Mouse (Mus musculus): Measurements from ENCODE around the gene Eya4. TPM values are rescaled to one million over a fixed set of nuclear protein-coding genes. Genes with fewer than 3 reads are reported as not detected.

Gene Eya4
- polyA plus RNA-seq, 1 experiment from 2014 or later: 9.6 TPM

GRCm38 (mm10) chr10:23322275-23322674 is 28.3 kb downstream of the Eya4 start:
- no peaks in the 10 kb centered on the region for H3K36me3 ChIP-seq
- no peaks in the 10 kb centered on the region for H3K27me3 ChIP-seq
- H3K4me1 ChIP-seq: no peaks in the 10 kb centered on the region
- H3K4me2 ChIP-seq (replicated peaks): no peak overlapping the region
- 78% methylated on average over 4 of the region's 4 CpGs for WGBS
- H3K9ac ChIP-seq: no peak overlapping the region
- H3K4me3 ChIP-seq: no peak overlapping the region
- no peaks in the 10 kb centered on the region for H3K9me3 ChIP-seq
- H3K27ac ChIP-seq: no peak overlapping the region
- no peak; the same call in 1 of the 2 replicates for ATAC-seq (ENCODE audit: low FRiP score, low read depth)

GRCm38 (mm10) chr10:23295616-23296015 is 55.0 kb downstream of the Eya4 start:
- H3K4me1 ChIP-seq: no peaks in the 10 kb centered on the region
- no peaks in the 10 kb centered on the region for H3K9me3 ChIP-seq
- no peak for ATAC-seq (ENCODE audit: low FRiP score, low read depth)
- H3K4me3 ChIP-seq: no peak overlapping the region
- H3K36me3 ChIP-seq: no peaks in the 10 kb centered on the region
- H3K9ac ChIP-seq: no peak overlapping the region
- H3K4me2 ChIP-seq (replicated peaks): no peak overlapping the region
- H3K27ac ChIP-seq: no peak overlapping the region
- WGBS: 91% methylated on average over 3 of the region's 3 CpGs
- H3K27me3 ChIP-seq: no peaks in the 10 kb centered on the region

- WGBS: 63% methylated on average over 7 of the region's 7 CpGs
- H3K9me3 ChIP-seq: no peaks in the 10 kb centered on the region
- no peak overlapping the region for H3K4me3 ChIP-seq
- H3K9ac ChIP-seq: no peak overlapping the region
- no peaks in the 10 kb centered on the region for H3K27me3 ChIP-seq
- H3K36me3 ChIP-seq: no peaks in the 10 kb centered on the region
- H3K4me1 ChIP-seq: no peaks in the 10 kb centered on the region
- H3K27ac ChIP-seq: no peak overlapping the region
- no peak for ATAC-seq (ENCODE audit: low FRiP score, low read depth)
- no peak overlapping the region for H3K4me2 ChIP-seq (replicated peaks)
These were observed 58.1 kb downstream of the Eya4 start for GRCm38 (mm10) chr10:23292495-23292894.

DNA sequence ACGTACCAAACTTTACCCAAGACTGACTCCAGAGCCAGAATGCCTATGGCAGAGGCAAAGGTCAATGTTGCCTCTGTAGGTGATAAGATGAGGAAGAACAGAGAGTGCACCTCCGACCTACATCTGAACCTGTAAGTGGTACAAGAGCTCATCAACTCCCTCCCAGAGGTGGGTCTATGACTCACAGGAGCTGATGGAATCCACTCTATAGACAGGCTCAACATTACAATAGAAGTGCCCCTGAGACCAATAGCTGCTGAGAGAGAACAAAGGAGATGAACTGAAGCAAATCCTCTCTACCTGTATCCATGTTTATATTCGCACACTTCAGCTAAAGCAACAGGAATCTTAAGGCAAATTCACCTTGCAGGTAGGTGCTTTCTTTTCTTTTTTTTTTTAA is 73.2 kb downstream of the Eya4 start:
- no peak overlapping the region for H3K9ac ChIP-seq
- no peaks in the 10 kb centered on the region for H3K27me3 ChIP-seq
- no peaks in the 10 kb centered on the region for H3K36me3 ChIP-seq
- no peaks in the 10 kb centered on the region for H3K9me3 ChIP-seq
- no peak overlapping the region for H3K4me2 ChIP-seq (replicated peaks)
- H3K4me1 ChIP-seq: no peaks in the 10 kb centered on the region
- no peak overlapping the region for H3K27ac ChIP-seq
- WGBS: 91% methylated on average over 3 of the region's 3 CpGs
- no peak overlapping the region for H3K4me3 ChIP-seq
- ATAC-seq (ENCODE audit: low FRiP score, low read depth): no peak

DNA sequence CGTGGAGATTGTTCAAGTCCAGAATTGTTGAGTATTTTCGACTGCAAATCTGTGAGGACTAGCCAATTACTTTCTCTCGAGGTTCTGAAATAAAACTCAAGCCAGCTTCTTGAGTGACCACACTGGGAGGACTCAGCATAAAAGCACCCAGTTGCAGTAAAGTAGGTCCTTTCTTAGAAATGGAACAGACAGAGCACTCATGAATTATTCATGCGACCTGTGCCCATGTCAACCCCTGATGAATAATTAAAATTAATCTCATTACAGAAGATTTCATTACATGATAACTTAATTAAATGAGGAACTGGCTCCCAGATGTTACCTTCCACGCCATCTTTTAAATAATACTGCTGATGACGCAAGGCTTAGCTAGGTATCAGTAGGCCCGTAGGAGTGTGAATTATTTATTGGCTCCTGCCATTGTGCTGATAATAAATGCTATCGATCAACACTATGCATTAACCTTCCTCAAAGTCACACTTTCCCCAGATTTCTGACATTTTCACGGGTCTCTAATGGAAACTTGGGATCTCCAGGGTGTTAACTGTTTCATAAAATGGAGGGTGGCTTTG is 79.5 kb downstream of the Eya4 start:
- ATAC-seq (ENCODE audit: low FRiP score, low read depth): no peak
- H3K27ac ChIP-seq: no peak overlapping the region
- H3K27me3 ChIP-seq: no peaks in the 10 kb centered on the region
- H3K4me2 ChIP-seq (replicated peaks): no peak overlapping the region
- H3K4me3 ChIP-seq: no peak overlapping the region
- H3K4me1 ChIP-seq: no peaks in the 10 kb centered on the region
- H3K9ac ChIP-seq: no peak overlapping the region
- H3K36me3 ChIP-seq: no peaks in the 10 kb centered on the region
- no peaks in the 10 kb centered on the region for H3K9me3 ChIP-seq
- 66% methylated on average over 9 of the region's 9 CpGs for WGBS

- ATAC-seq (ENCODE audit: low FRiP score, low read depth): no peak
These were observed 80.1 kb downstream of the Eya4 start for GRCm38 (mm10) chr10:23270502-23270901.

GRCm38 (mm10) chr10:23252180-23252579 is 98.4 kb downstream of the Eya4 start:
- no peaks in the 10 kb centered on the region for H3K9me3 ChIP-seq
- H3K27ac ChIP-seq: no peak overlapping the region
- WGBS: 74% methylated on average over 4 of the region's 4 CpGs
- H3K4me3 ChIP-seq: no peak overlapping the region
- no peaks in the 10 kb centered on the region for H3K27me3 ChIP-seq
- no peaks in the 10 kb centered on the region for H3K36me3 ChIP-seq
- no peak overlapping the region for H3K9ac ChIP-seq
- H3K4me1 ChIP-seq: no peaks in the 10 kb centered on the region
- H3K4me2 ChIP-seq (replicated peaks): no peak overlapping the region
- ATAC-seq (ENCODE audit: low FRiP score, low read depth): no peak

More at GRCm38 (mm10) chr10:23270502-23270901, 80.1 kb downstream of the Eya4 start:
- no peaks in the 10 kb centered on the region for H3K4me1 ChIP-seq
- H3K27ac ChIP-seq: no peak overlapping the region
- no peaks in the 10 kb centered on the region for H3K9me3 ChIP-seq
- H3K4me3 ChIP-seq: no peak overlapping the region
- H3K36me3 ChIP-seq: no peaks in the 10 kb centered on the region
- no peak overlapping the region for H3K4me2 ChIP-seq (replicated peaks)
- no peak overlapping the region for H3K9ac ChIP-seq
- no peaks in the 10 kb centered on the region for H3K27me3 ChIP-seq
- WGBS: 83% methylated on average over 2 of the region's 2 CpGs

- H3K9ac ChIP-seq: no peak overlapping the region
- 91% methylated on average over 3 of the region's 3 CpGs for WGBS
These were observed 104.1 kb downstream of the Eya4 start for GRCm38 (mm10) chr10:23246485-23246884.

GRCm38 (mm10) chr10:23236918-23237317 is 113.7 kb downstream of the Eya4 start:
- Histone ChIP-seq H3K4me3 (no peak overlapping the region), H3K4me2 (replicated peaks) (peak overlapping the region; percentile 7; the same call in 1 of the 2 replicates), H3K4me1 (peaks cover 28% of the 10 kb centered on the region), H3K27ac (no peak overlapping the region), H3K36me3 (no peaks in the 10 kb centered on the region), H3K9ac (no peak overlapping the region), H3K27me3 (no peaks in the 10 kb centered on the region), H3K9me3 (no peaks in the 10 kb centered on the region)
- WGBS: 36% methylated on average over 11 of the region's 11 CpGs
- ATAC-seq (ENCODE audit: low FRiP score, low read depth): no peak

More at GRCm38 (mm10) chr10:23246485-23246884, 104.1 kb downstream of the Eya4 start:
- Histone ChIP-seq H3K27me3 (no peaks in the 10 kb centered on the region), H3K9me3 (no peaks in the 10 kb centered on the region), H3K4me3 (no peak overlapping the region), H3K36me3 (no peaks in the 10 kb centered on the region), H3K4me1 (no peaks in the 10 kb centered on the region), H3K4me2 (replicated peaks) (no peak overlapping the region), H3K27ac (no peak overlapping the region)
- ATAC-seq (ENCODE audit: low FRiP score, low read depth): no peak

DNA sequence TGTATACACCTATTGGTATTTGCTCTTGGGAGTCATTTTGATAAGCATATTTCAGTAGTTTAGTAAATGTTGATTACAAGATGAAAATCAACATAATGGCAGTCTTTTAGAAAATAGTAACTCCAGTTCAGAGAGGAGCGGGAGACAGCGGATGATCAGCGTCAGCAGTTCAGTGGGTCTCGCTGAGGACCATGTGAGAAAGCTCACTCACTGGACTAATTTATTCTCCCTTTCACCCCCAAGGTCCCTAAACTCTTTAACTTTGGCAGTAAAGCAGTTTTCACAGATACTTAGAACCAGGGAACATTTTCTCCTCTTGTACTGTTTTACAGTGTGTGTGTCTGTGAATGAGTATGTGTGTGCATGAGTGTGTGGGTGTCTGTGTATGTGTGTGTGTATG is 115.2 kb downstream of the Eya4 start:
- Histone ChIP-seq H3K9ac (no peak overlapping the region), H3K36me3 (no peaks in the 10 kb centered on the region), H3K4me3 (no peak overlapping the region), H3K27me3 (no peaks in the 10 kb centered on the region), H3K9me3 (no peaks in the 10 kb centered on the region), H3K4me2 (replicated peaks) (no peak overlapping the region), H3K27ac (no peak overlapping the region), H3K4me1 (peaks cover 28% of the 10 kb centered on the region)
- WGBS: 77% methylated on average over 4 of the region's 4 CpGs
- no peak for ATAC-seq (ENCODE audit: low FRiP score, low read depth)

- Histone ChIP-seq H3K36me3 (no peaks in the 10 kb centered on the region), H3K4me1 (peaks cover 28% of the 10 kb centered on the region), H3K9ac (no peak overlapping the region), H3K27ac (no peak overlapping the region), H3K4me2 (replicated peaks) (no peak overlapping the region), H3K9me3 (no peaks in the 10 kb centered on the region), H3K4me3 (no peak overlapping the region), H3K27me3 (no peaks in the 10 kb centered on the region)
- 65% methylated on average over 6 of the region's 6 CpGs for WGBS
- no peak for ATAC-seq (ENCODE audit: low FRiP score, low read depth)
These were observed 117.2 kb downstream of the Eya4 start for GRCm38 (mm10) chr10:23233425-23233824.

- Histone ChIP-seq H3K4me2 (replicated peaks) (no peak overlapping the region), H3K27ac (no peak overlapping the region), H3K9ac (no peak overlapping the region), H3K4me3 (no peak overlapping the region), H3K9me3 (no peaks in the 10 kb centered on the region), H3K4me1 (peaks cover 20% of the 10 kb centered on the region), H3K36me3 (no peaks in the 10 kb centered on the region), H3K27me3 (no peaks in the 10 kb centered on the region)
- 73% methylated on average over 5 of the region's 5 CpGs for WGBS
- no peak for ATAC-seq (ENCODE audit: low FRiP score, low read depth)
These were observed 119.7 kb downstream of the Eya4 start for GRCm38 (mm10) chr10:23230863-23231262.

- H3K9me3 ChIP-seq: no peaks in the 10 kb centered on the region
- no peak overlapping the region for H3K4me2 ChIP-seq (replicated peaks)
- H3K27me3 ChIP-seq: no peaks in the 10 kb centered on the region
- H3K9ac ChIP-seq: no peak overlapping the region
- H3K36me3 ChIP-seq: no peaks in the 10 kb centered on the region
- no peaks in the 10 kb centered on the region for H3K4me1 ChIP-seq
- H3K27ac ChIP-seq: no peak overlapping the region
- 77% methylated on average over 5 of the region's 5 CpGs for WGBS
- ATAC-seq (ENCODE audit: low FRiP score, low read depth): no peak
- no peak overlapping the region for H3K4me3 ChIP-seq
These were observed 127.2 kb downstream of the Eya4 start for GRCm38 (mm10) chr10:23223336-23223735.

Measured in limb, embryonic 13.5 days (tissue).